Mouse (Mus musculus): ENCODE measurements around the gene Smgc.
A peak's percentile ranks its signal among the peaks of the same experiment; 100 is the strongest.
"Not testable (repeated sequence)": the region's sequence is repeated elsewhere in the genome, so short reads cannot be mapped to it uniquely, and the experiment has no call there.

Gene Smgc

GRCm38 (mm10) chr15:91837965-91838364 lies at the start of gene Smgc:
Gene Smgc, plus strand, starts transcription at chr15:91838265.
- DNase-seq (ENCODE audit: low spot score in 2 of 2), result no peak

DNA sequence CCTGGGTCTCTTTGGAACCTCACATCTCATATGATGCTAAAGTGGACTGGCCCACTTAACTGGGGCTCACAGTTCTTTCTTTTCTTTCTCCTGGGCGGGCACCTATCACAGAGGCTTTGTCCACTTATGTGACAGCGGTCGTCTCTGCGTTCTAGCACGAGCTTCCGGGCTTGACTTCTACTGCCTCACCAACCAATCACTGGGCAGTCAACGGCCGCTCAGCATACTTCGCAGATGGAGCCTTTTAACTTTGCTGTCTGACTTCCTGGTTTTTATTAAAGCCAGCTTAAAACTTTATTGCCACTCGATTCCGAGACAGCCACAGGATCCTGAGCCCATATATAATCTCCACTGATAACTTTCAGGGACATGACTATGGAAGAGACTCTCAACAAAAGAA lies 49.7 kb upstream of the Smgc start:
- no peak for DNase-seq (ENCODE audit: low spot score in 2 of 2)

DNA sequence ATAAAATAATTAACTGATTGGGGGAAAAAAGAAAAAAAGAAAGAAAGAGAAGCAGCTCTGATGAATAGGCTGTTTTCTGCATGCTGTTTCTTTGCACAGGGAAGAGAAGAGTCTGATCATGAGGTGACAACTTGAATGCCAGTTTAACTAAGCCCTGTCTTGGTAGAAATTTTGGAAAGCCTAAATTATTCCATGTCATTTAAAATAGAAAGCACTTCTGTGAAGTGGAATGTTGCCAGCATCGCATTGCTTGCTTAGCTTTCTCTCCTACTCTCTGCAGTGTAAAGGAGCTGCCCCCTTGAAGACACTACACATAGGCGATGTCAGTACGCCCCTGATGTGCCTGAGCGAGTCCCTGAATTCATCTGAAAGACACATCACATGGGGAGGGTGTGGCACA lies 31.6 kb upstream of the Smgc start:
- DNase-seq (ENCODE audit: low spot score in 2 of 2), result no peak

GRCm38 (mm10) chr15:91835319-91835718 lies 2.7 kb upstream of the Smgc start:
- no peak for DNase-seq (ENCODE audit: low spot score in 2 of 2)

DNA sequence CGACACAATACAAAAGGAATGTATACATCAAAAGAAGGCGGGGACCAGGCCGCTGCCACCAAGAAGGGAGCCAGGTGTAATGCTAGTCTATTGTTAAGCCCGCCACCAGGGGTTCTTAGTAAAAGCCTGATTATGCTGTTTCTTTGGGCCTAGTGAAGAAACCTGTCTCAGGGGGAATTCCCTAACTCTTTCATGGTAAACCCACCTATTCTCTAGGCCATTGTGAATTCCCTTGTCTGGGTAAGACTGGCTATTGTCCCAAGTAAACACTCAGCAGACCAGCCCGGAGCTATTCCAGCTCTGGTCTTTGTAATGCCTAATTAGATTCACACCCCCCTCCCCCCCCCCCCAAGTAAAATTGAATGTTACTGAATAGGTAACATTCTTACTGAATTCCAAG lies 26.1 kb downstream of the Smgc start:
- DNase-seq (ENCODE audit: low spot score in 2 of 2), result not testable (repeated sequence)

DNA sequence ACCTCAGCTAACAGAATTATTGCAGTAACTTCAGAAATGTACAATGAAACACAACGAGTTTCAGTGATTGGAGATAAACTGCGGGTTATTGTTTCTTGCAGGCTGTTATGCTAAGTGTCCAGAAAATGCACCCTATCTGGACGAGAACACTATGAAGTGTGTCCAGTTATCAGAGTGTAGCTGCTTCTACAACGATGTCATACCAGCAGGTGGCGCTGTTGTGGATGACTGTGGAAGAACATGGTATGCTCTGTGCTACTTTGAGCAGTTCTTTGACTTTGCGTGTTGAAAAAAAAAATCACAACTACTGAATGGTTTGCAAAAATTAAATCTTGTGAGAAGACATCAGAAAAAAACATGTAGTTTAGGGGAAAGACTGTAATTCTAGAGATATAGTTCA lies 62.2 kb downstream of the Smgc start:
- peak in 1 of 2 experiments; percentile 24 for DNase-seq (ENCODE audit: low spot score in 2 of 2)

GRCm38 (mm10) chr15:91907046-91907445 lies 69.0 kb downstream of the Smgc start:
- DNase-seq (ENCODE audit: low spot score in 2 of 2), result peak; percentile 37 to 69

All from cerebellum, postnatal 4 days (tissue).